Mouse (Mus musculus): ENCODE results near the gene Mtx1.

- TF ChIP-seq CTCF (IDR thresholded peaks at IDR 0.05; ENCODE audit: low read depth) (no peak), EP300 (optimal IDR thresholded peaks at IDR 0.05) (no peak)
Measured at GRCm38 (mm10) chr3:89165268-89165870, 61.5 kb downstream of the Mtx1 start.

Measured in stomach, postnatal 0 days (tissue).